Mouse (Mus musculus): ENCODE data around the gene Vps26b.

The Vps26b gene

GRCm38 (mm10) chr9:27029828-27030762 lies at the start of gene Vps26b, which contains the start of gene Ncapd3:
Vps26b (minus strand) TSS chr9:27030065.
Ncapd3 (plus strand) TSS chr9:27030175.
- ATAC-seq (ENCODE audit: insufficient number of reproducible peaks, low FRiP score, low TSS enrichment): peak; percentile 89

GRCm38 (mm10) chr9:27075812-27076211 lies 45.9 kb upstream of the Vps26b start:
- no peak for ATAC-seq (ENCODE audit: insufficient number of reproducible peaks, low FRiP score, low TSS enrichment)

- no peak for ATAC-seq (ENCODE audit: insufficient number of reproducible peaks, low FRiP score, low TSS enrichment)
Measured at GRCm38 (mm10) chr9:27074677-27075076, 44.8 kb upstream of the Vps26b start.

- ATAC-seq (ENCODE audit: insufficient number of reproducible peaks, low FRiP score, low TSS enrichment): no peak
Measured at GRCm38 (mm10) chr9:27070895-27071294, 41.0 kb upstream of the Vps26b start.

- ATAC-seq (ENCODE audit: insufficient number of reproducible peaks, low FRiP score, low TSS enrichment): no peak
Measured at GRCm38 (mm10) chr9:27058341-27058740, 28.5 kb upstream of the Vps26b start.

- ATAC-seq (ENCODE audit: insufficient number of reproducible peaks, low FRiP score, low TSS enrichment): no peak
Measured at GRCm38 (mm10) chr9:27049492-27049891, 19.6 kb upstream of the Vps26b start.

- no peak for ATAC-seq (ENCODE audit: insufficient number of reproducible peaks, low FRiP score, low TSS enrichment)
Measured at GRCm38 (mm10) chr9:27043892-27044291, 14.0 kb upstream of the Vps26b start.

- no peak for ATAC-seq (ENCODE audit: insufficient number of reproducible peaks, low FRiP score, low TSS enrichment)
Measured at GRCm38 (mm10) chr9:27030763-27031100, 867 bp upstream of the Vps26b start.

- no peak for ATAC-seq (ENCODE audit: insufficient number of reproducible peaks, low FRiP score, low TSS enrichment)
Measured at GRCm38 (mm10) chr9:27029022-27029827, 640 bp downstream of the Vps26b start.

GRCm38 (mm10) chr9:27026708-27027107 lies 3.2 kb downstream of the Vps26b start:
- no peak for ATAC-seq (ENCODE audit: insufficient number of reproducible peaks, low FRiP score, low TSS enrichment)

GRCm38 (mm10) chr9:27023681-27024080 lies 6.2 kb downstream of the Vps26b start:
- ATAC-seq (ENCODE audit: insufficient number of reproducible peaks, low FRiP score, low TSS enrichment): no peak

- no peak for ATAC-seq (ENCODE audit: insufficient number of reproducible peaks, low FRiP score, low TSS enrichment)
Measured at GRCm38 (mm10) chr9:27018961-27019360, 10.9 kb downstream of the Vps26b start.

- ATAC-seq (ENCODE audit: insufficient number of reproducible peaks, low FRiP score, low TSS enrichment): no peak
Measured at GRCm38 (mm10) chr9:27011572-27011971, 18.3 kb downstream of the Vps26b start.

- ATAC-seq (ENCODE audit: insufficient number of reproducible peaks, low FRiP score, low TSS enrichment): no peak
Measured at GRCm38 (mm10) chr9:27009231-27009630, 20.6 kb downstream of the Vps26b start.

- ATAC-seq (ENCODE audit: insufficient number of reproducible peaks, low FRiP score, low TSS enrichment): no peak
Measured at GRCm38 (mm10) chr9:27006866-27007265, 23.0 kb downstream of the Vps26b start.

GRCm38 (mm10) chr9:27005933-27006332 lies 23.9 kb downstream of the Vps26b start:
- ATAC-seq (ENCODE audit: insufficient number of reproducible peaks, low FRiP score, low TSS enrichment): no peak

GRCm38 (mm10) chr9:27005231-27005630 lies 24.6 kb downstream of the Vps26b start:
- ATAC-seq (ENCODE audit: insufficient number of reproducible peaks, low FRiP score, low TSS enrichment): no peak

GRCm38 (mm10) chr9:26999461-27000395 lies 30.1 kb downstream of the Vps26b start, which contains the start of the genes Acad8 and Thyn1:
Acad8 (minus strand) TSS chr9:26999566.
Thyn1 (plus strand) TSS chr9:26999710.
- ATAC-seq (ENCODE audit: insufficient number of reproducible peaks, low FRiP score, low TSS enrichment): peak; percentile 100

GRCm38 (mm10) chr9:26998669-26999460 lies 31.0 kb downstream of the Vps26b start:
- ATAC-seq (ENCODE audit: insufficient number of reproducible peaks, low FRiP score, low TSS enrichment): peak; percentile 36; the same call in 1 of the 2 replicates

All from cerebellum, adult (tissue).